Mouse (Mus musculus) limb, embryonic 12.5 days (tissue): ENCODE results near the gene Tmem171. TPM values are rescaled to one million over a fixed set of nuclear protein-coding genes. Genes with fewer than 3 reads are reported as not detected.

Experiments
- ATAC-seq: fragments of 200-750 bp; cut with Nextera tagmentation; 2 replicates; pipeline ENCODE4 v1.8.0; 2017; ENCODE audit warnings: low read depth, moderate TSS enrichment; ENCODE audit not compliant: insufficient number of reproducible peaks, insufficient read depth, low FRiP score, low TSS enrichment
- H3K27ac ChIP-seq: fragments of 300-500 bp; sonication (generic); 2 replicates; pipeline ENCODE4 v1.5.1; 2016; ENCODE audit warnings: mild to moderate bottlenecking, moderate library complexity
- H3K27me3 ChIP-seq: fragments of 300-500 bp; sonication (generic); 2 replicates; pipeline ENCODE4 v1.6.1; 2016; ENCODE audit warnings: mild to moderate bottlenecking, moderate library complexity
- H3K36me3 ChIP-seq: fragments of 300-500 bp; sonication (generic); 2 replicates; pipeline ENCODE4 v1.6.1; 2016; ENCODE audit warnings: mild to moderate bottlenecking, moderate library complexity
- H3K4me1 ChIP-seq: fragments of 300-500 bp; sonication (generic); replicated peaks from 2 replicates; pipeline ENCODE4 v1.6.1; 2016
- H3K4me2 ChIP-seq: fragments of 300-500 bp; sonication (generic); 2 replicates; pipeline ENCODE4 v1.6.1; 2016; ENCODE audit warnings: mild to moderate bottlenecking, moderate library complexity
- H3K4me3 ChIP-seq: fragments of 300-500 bp; sonication (generic); replicated peaks from 2 replicates; pipeline ENCODE4 v1.5.1; 2016; ENCODE audit warnings: mild to moderate bottlenecking
- H3K9ac ChIP-seq: fragments of 300-500 bp; sonication (generic); replicated peaks from 2 replicates; pipeline ENCODE4 v1.6.1; 2016; ENCODE audit warnings: mild to moderate bottlenecking, moderate library complexity
- H3K9me3 ChIP-seq: fragments of 300-500 bp; sonication (generic); 2 replicates; pipeline ENCODE4 v1.6.1; 2016; ENCODE audit warnings: mild to moderate bottlenecking, moderate library complexity
- WGBS: fragments of 180-500 bp; shearing (Covaris S2); methylation state at CpG from one replicate; pipeline ENCODE4 v1.1.7; 2016; 5-methylcytosine and 5-hydroxymethylcytosine counted together
- polyA plus RNA-seq: library from polyadenylated mRNA; unstranded; fragments of >200 nt; fragmentation: Nextera tagmentation; extraction: Ambion mirVana; gene quantifications from 2 replicates; pipeline ENCODE4 v1.2.1, GENCODE M21; 2016

Tmem171 gene
- polyA plus RNA-seq, 1 experiment from 2014 or later: 0.18 TPM

- WGBS: 90% methylated on average over 11 of the region's 11 CpGs
- peaks cover 11% of the 10 kb centered on the region for H3K4me1 ChIP-seq
- H3K4me3 ChIP-seq: no peak overlapping the region
- H3K9ac ChIP-seq: no peak overlapping the region
- H3K4me2 ChIP-seq: no peak overlapping the region
- no peak for ATAC-seq
- H3K27ac ChIP-seq: no peak overlapping the region
- peaks cover 74% of the 10 kb centered on the region for H3K27me3 ChIP-seq
- no peaks in the 10 kb centered on the region for H3K9me3 ChIP-seq
- H3K36me3 ChIP-seq: no peaks in the 10 kb centered on the region
Observed at GRCm38 (mm10) chr13:98693316-98693715, 1.3 kb downstream of the Tmem171 start.

DNA sequence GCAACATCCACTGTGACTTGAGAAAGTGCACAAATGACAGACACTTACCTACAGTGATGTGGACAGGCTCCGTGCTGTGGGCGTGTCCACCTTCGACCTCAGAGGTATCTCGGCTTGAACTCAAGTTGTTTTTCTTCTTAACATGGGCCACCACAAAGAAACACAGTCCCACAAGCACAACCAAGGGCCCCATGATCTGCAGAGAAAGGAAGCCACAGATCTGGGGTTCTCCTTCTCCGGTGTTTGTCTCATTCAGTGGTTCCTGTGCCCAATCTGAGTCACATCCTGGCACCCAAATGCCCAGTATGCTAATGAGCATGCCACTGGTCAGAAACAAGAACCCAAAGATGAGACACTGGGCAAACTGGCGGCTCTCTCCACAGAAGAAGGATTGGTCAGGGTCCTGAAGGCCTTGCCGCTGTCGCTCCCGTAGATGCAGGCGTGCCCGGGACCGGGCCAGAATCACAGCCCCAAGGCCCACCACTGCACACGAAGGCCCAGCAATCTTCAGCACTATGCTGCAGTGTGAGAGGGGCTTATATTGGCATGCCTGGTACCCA lies 2.6 kb downstream of the Tmem171 start:
- H3K27me3 ChIP-seq: peaks cover 62% of the 10 kb centered on the region
- ATAC-seq: no peak
- no peak overlapping the region for H3K9ac ChIP-seq
- WGBS: 92% methylated on average over 13 of the region's 13 CpGs
- no peaks in the 10 kb centered on the region for H3K36me3 ChIP-seq
- no peak overlapping the region for H3K27ac ChIP-seq
- H3K4me3 ChIP-seq: no peak overlapping the region
- H3K9me3 ChIP-seq: no peaks in the 10 kb centered on the region
- H3K4me1 ChIP-seq: peaks cover 16% of the 10 kb centered on the region
- H3K4me2 ChIP-seq: no peak overlapping the region

DNA sequence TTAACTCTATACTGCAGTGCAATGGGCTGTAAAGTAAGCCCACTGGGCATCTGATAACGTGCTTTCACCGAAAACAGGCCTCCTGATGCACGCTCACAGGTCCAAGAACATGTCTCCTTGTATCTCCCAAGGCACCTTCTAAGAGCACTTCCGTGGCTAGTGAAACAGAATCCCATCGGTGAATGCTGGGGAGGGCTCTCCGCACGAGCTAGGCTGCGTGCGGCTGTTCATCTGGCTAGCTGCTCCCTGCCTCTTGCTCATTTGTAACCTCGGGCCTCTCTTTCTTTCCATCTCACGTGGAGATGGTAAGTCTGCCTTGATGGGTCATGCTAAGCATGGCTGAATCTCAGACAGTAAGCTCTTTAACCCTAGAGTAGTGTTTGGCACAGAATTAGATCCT lies 3.7 kb downstream of the Tmem171 start:
- peaks cover 61% of the 10 kb centered on the region for H3K27me3 ChIP-seq
- H3K9me3 ChIP-seq: no peaks in the 10 kb centered on the region
- H3K9ac ChIP-seq: no peak overlapping the region
- no peak overlapping the region for H3K27ac ChIP-seq
- no peak overlapping the region for H3K4me2 ChIP-seq
- H3K4me3 ChIP-seq: no peak overlapping the region
- no peaks in the 10 kb centered on the region for H3K36me3 ChIP-seq
- 87% methylated on average over 11 of the region's 11 CpGs for WGBS
- H3K4me1 ChIP-seq: peaks cover 16% of the 10 kb centered on the region
- no peak for ATAC-seq

- Histone ChIP-seq H3K36me3 (no peaks in the 10 kb centered on the region), H3K4me3 (no peak overlapping the region), H3K27me3 (peaks cover 49% of the 10 kb centered on the region), H3K4me1 (peaks cover 12% of the 10 kb centered on the region), H3K27ac (no peak overlapping the region), H3K4me2 (no peak overlapping the region), H3K9me3 (no peaks in the 10 kb centered on the region), H3K9ac (no peak overlapping the region)
- no peak for ATAC-seq
- 69% methylated on average over 11 of the region's 11 CpGs for WGBS
Observed at GRCm38 (mm10) chr13:98689605-98690290, 4.9 kb downstream of the Tmem171 start.

GRCm38 (mm10) chr13:98687931-98688330 lies 6.7 kb downstream of the Tmem171 start:
- Histone ChIP-seq H3K9me3 (no peaks in the 10 kb centered on the region; the same call in 1 of the 2 replicates), H3K4me1 (peaks cover 18% of the 10 kb centered on the region), H3K4me3 (no peak overlapping the region), H3K27ac (no peak overlapping the region), H3K36me3 (no peaks in the 10 kb centered on the region), H3K27me3 (peaks cover 32% of the 10 kb centered on the region), H3K9ac (no peak overlapping the region), H3K4me2 (no peak overlapping the region)
- WGBS: 65% methylated on average over 9 of the region's 9 CpGs
- no peak for ATAC-seq

- Histone ChIP-seq H3K4me3 (no peak overlapping the region), H3K4me2 (no peak overlapping the region), H3K4me1 (peaks cover 26% of the 10 kb centered on the region), H3K9me3 (no peaks in the 10 kb centered on the region; the same call in 1 of the 2 replicates), H3K9ac (no peak overlapping the region), H3K27me3 (peaks cover 13% of the 10 kb centered on the region; the same call in 1 of the 2 replicates), H3K36me3 (no peaks in the 10 kb centered on the region), H3K27ac (peak overlapping the region; percentile 66)
- ATAC-seq: 0 out of 2 replicates have a peak, but pooled peaks have one; percentile 21
- 43% methylated on average over 9 of the region's 9 CpGs for WGBS
Observed at GRCm38 (mm10) chr13:98684144-98684900, 10.3 kb downstream of the Tmem171 start.

DNA sequence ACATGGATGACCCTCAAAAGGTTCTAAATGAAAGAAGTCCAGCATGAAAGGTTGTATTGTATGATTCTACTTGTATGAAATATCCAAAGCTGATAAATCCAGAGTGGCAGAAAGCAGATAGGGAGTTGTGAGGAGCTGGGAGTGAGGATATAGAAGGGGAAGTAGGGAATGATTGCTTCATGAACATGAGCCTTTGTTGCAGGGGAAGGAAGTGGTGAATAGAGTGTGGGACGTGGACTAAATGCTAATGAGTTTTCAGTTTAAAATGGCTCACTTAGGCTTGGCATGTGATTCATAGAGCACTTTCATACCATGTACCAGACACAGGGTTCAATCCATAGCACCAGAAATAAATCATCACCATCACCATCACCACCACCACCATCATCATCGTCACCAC lies 11.2 kb downstream of the Tmem171 start:
- H3K4me1 ChIP-seq: peaks cover 26% of the 10 kb centered on the region
- no peak overlapping the region for H3K27ac ChIP-seq
- WGBS: 95% methylated on average over 2 of the region's 2 CpGs
- no peaks in the 10 kb centered on the region; the same call in 1 of the 2 replicates for H3K9me3 ChIP-seq
- no peak overlapping the region for H3K4me2 ChIP-seq
- no peaks in the 10 kb centered on the region for H3K36me3 ChIP-seq
- ATAC-seq: no peak
- no peak overlapping the region for H3K4me3 ChIP-seq
- no peak overlapping the region for H3K9ac ChIP-seq
- H3K27me3 ChIP-seq: peaks cover 13% of the 10 kb centered on the region; the same call in 1 of the 2 replicates

GRCm38 (mm10) chr13:98680470-98681060 lies 14.1 kb downstream of the Tmem171 start:
- H3K9me3 ChIP-seq: no peaks in the 10 kb centered on the region; the same call in 1 of the 2 replicates
- no peak overlapping the region for H3K9ac ChIP-seq
- peaks cover 3% of the 10 kb centered on the region; the same call in 1 of the 2 replicates for H3K27me3 ChIP-seq
- no peak for ATAC-seq
- H3K4me1 ChIP-seq: peaks cover 19% of the 10 kb centered on the region
- no peak overlapping the region for H3K27ac ChIP-seq
- no peak overlapping the region for H3K4me2 ChIP-seq
- WGBS: 87% methylated on average over 5 of the region's 5 CpGs
- H3K4me3 ChIP-seq: no peak overlapping the region
- no peaks in the 10 kb centered on the region for H3K36me3 ChIP-seq

- Histone ChIP-seq H3K4me3 (no peak overlapping the region), H3K9ac (no peak overlapping the region), H3K27ac (no peak overlapping the region), H3K27me3 (peaks cover 3% of the 10 kb centered on the region; the same call in 1 of the 2 replicates), H3K4me1 (peaks cover 15% of the 10 kb centered on the region), H3K4me2 (no peak overlapping the region), H3K9me3 (no peaks in the 10 kb centered on the region; the same call in 1 of the 2 replicates), H3K36me3 (no peaks in the 10 kb centered on the region)
- 47% methylated on average over 4 of the region's 4 CpGs for WGBS
- ATAC-seq: peak; percentile 47; the same call in 1 of the 2 replicates
Observed at GRCm38 (mm10) chr13:98679631-98680041, 15.0 kb downstream of the Tmem171 start.

DNA sequence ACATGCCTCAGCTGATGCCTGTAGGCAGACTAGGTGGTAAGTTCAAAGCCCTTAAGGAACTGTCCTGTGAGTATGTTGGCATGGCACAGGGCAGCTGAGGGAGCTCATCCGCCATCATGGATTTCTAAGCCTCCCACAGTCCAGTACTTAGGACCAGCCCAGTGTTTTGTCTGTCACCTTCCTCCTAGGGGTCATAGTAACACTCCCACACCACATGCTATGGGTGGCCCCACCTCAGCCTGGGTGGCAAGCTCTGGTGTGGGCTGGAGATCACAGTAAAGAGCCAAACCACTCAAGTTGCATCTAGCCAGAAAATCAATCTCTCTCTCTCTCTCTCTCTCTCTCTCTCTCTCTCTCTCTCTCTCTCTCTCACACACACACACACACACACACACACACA lies 15.4 kb downstream of the Tmem171 start:
- Histone ChIP-seq H3K9me3 (no peaks in the 10 kb centered on the region; the same call in 1 of the 2 replicates), H3K4me2 (no peak overlapping the region), H3K27ac (no peak overlapping the region), H3K4me1 (peaks cover 11% of the 10 kb centered on the region), H3K27me3 (peaks cover 3% of the 10 kb centered on the region; the same call in 1 of the 2 replicates), H3K4me3 (no peak overlapping the region), H3K9ac (no peak overlapping the region), H3K36me3 (no peaks in the 10 kb centered on the region)
- no peak for ATAC-seq
- 94% methylated on average over 1 of the region's 1 CpGs for WGBS

DNA sequence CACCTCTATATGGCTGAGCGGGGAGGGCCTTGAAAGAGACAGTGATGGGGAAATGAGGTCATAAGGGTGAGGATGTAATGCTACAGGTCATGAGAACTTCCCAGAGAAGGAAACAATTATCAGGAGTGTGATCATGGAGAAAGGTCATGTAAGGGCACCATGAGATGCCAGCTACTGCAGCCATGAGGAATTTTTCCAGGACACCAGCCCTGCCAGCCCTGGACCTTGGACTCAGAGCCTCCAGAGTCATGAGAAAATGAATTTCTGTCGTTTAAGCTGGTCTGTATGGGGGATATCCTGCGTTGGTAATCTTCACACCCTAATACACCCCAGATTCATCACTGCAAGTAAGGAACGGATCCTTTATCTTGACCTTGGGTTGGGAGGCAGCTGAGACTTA lies 20.7 kb downstream of the Tmem171 start:
- 76% methylated on average over 4 of the region's 4 CpGs for WGBS
- Histone ChIP-seq H3K27ac (no peak overlapping the region), H3K4me2 (no peak overlapping the region), H3K36me3 (no peaks in the 10 kb centered on the region), H3K9ac (no peak overlapping the region), H3K27me3 (0 out of 2 replicates have a peak, but pooled peaks cover 3% of the 10 kb centered on the region), H3K9me3 (no peaks in the 10 kb centered on the region), H3K4me1 (no peaks in the 10 kb centered on the region), H3K4me3 (no peak overlapping the region)
- ATAC-seq: no peak
